Mouse (Mus musculus) lung, adult 2 months (tissue): ENCODE data around the gene Igf1.

Experiments used
- CTCF ChIP-seq: fragments of 200-500 bp; IDR thresholded peaks from 2 replicates; pipeline ENCODE4 v1.5.1; 2011; ENCODE audit warnings: mild to moderate bottlenecking, low read length, control low read depth; ENCODE audit not compliant: insufficient read depth
- POLR2A ChIP-seq: fragments of 200-500 bp; IDR thresholded peaks from 2 replicates; pipeline ENCODE4 v1.6.1; 2011; ENCODE audit warnings: low read depth, mild to moderate bottlenecking, control low read depth, low read length, borderline replicate concordance; ENCODE audit errors: extremely low read depth

DNA sequence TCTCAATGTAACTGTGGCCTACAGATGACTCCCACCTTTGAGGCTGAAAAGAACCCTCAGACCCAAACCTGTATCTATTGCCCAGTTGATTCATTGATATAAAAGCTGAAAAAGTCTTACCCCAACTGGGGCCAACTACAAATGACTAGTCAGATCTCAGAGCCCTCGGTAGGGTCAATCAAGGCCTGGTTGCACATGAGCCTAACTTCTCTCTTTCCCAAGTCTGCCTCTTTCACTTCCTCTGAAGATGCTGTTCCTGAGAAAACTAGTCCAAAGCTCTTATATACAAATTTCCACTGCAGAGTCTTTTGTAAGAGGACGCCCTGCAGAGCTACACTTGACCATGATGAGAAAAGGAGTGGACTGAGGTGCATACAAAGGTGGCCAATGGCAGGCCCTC, 27.4 kb upstream of the Igf1 start:
- TF ChIP-seq POLR2A, result no peak
- no peak for TF ChIP-seq CTCF
